Mouse (Mus musculus): ENCODE data around the gene Gm49510. TPM values are rescaled to one million over a fixed set of nuclear protein-coding genes. Genes with fewer than 3 reads are reported as not detected.
A peak's percentile ranks its signal among the peaks of the same experiment; 100 is the strongest.

Gm49510 gene
- polyA plus RNA-seq, 2 experiments = 0.03 to 0.10 TPM

GRCm38 (mm10) chr15:78913632-78914090 lies 14.2 kb downstream of the Gm49510 start, which contains the start of gene Pdxp:
Gene Pdxp, plus strand, starts transcription at chr15:78913919.
- TF ChIP-seq CTCF (IDR thresholded peaks at IDR 0.05; ENCODE audit: low read depth) = no peak
- ATAC-seq (ENCODE audit: insufficient read depth) (peak; percentile 88), DNase-seq (ENCODE audit: low read depth in 3 of 3, low spot score in 3 of 3) (peak; percentile 93 to 96 (median 95))
- Histone ChIP-seq H3K36me3 (replicated peaks; ENCODE audit: control insufficient read depth, insufficient read depth, low read depth) (peaks cover 1% of the 10 kb centered on the region), H3K4me3 (ENCODE audit: insufficient read depth in 1 of 2, low read depth in 2 of 2, low read length in 2 of 2) (peak within 1 kb of the TSS; percentile 44 to 61), H3K9ac (replicated peaks) (peak within 1 kb of the TSS; percentile 56), H3K9me3 (ENCODE audit: control insufficient read depth, low read length) (no peaks in the 10 kb centered on the region), H3K4me2 (ENCODE audit: low read depth) (peak within 1 kb of the TSS; percentile 90), H3K27me3 (ENCODE audit: control insufficient read depth, insufficient read depth, low read length) (no peaks in the 10 kb centered on the region), H3K27ac (no peak within 1 kb of the TSS; the same call in 1 of the 2 replicates), H3K4me1 (replicated peaks; ENCODE audit: control insufficient read depth in 2 of 2, insufficient read depth in 2 of 2, low read length in 1 of 2) (peaks cover 6 to 19% of the 10 kb centered on the region in 2 experiments; a peak in 3 of 4 replicates)
- under 1% methylated on average over 51 of the region's 51 CpGs for WGBS (ENCODE audit: insufficient replicate concordance)

GRCm38 (mm10) chr15:78914091-78914822 lies 14.8 kb downstream of the Gm49510 start:
- Histone ChIP-seq H3K4me3 (ENCODE audit: insufficient read depth in 1 of 2, low read depth in 2 of 2, low read length in 2 of 2) (peak overlapping the region; percentile 44 to 61), H3K9me3 (ENCODE audit: control insufficient read depth, low read length) (no peaks in the 10 kb centered on the region), H3K36me3 (replicated peaks; ENCODE audit: control insufficient read depth, insufficient read depth, low read depth) (peaks cover under 1% of the 10 kb centered on the region), H3K4me1 (replicated peaks; ENCODE audit: control insufficient read depth in 2 of 2, insufficient read depth in 2 of 2, low read length in 1 of 2) (peaks cover 6 to 19% of the 10 kb centered on the region in 2 experiments; a peak in 3 of 4 replicates), H3K27me3 (ENCODE audit: control insufficient read depth, insufficient read depth, low read length) (no peaks in the 10 kb centered on the region), H3K27ac (no peak overlapping the region; the same call in 1 of the 2 replicates), H3K4me2 (ENCODE audit: low read depth) (peak overlapping the region; percentile 90), H3K9ac (replicated peaks) (peak overlapping the region; percentile 56)
- DNase-seq (ENCODE audit: low read depth in 3 of 3, low spot score in 3 of 3) (no peak), ATAC-seq (ENCODE audit: insufficient read depth) (peak; percentile 63)
- WGBS (ENCODE audit: insufficient replicate concordance) = under 1% methylated on average over 87 of the region's 87 CpGs
- TF ChIP-seq CTCF (IDR thresholded peaks at IDR 0.05; ENCODE audit: low read depth) = 0 out of 2 replicates have a peak, but pooled peaks have one; percentile 4
- TF ChIP-seq EP300 (IDR thresholded peaks at IDR 0.05; ENCODE audit: low read depth) = no peak

DNA sequence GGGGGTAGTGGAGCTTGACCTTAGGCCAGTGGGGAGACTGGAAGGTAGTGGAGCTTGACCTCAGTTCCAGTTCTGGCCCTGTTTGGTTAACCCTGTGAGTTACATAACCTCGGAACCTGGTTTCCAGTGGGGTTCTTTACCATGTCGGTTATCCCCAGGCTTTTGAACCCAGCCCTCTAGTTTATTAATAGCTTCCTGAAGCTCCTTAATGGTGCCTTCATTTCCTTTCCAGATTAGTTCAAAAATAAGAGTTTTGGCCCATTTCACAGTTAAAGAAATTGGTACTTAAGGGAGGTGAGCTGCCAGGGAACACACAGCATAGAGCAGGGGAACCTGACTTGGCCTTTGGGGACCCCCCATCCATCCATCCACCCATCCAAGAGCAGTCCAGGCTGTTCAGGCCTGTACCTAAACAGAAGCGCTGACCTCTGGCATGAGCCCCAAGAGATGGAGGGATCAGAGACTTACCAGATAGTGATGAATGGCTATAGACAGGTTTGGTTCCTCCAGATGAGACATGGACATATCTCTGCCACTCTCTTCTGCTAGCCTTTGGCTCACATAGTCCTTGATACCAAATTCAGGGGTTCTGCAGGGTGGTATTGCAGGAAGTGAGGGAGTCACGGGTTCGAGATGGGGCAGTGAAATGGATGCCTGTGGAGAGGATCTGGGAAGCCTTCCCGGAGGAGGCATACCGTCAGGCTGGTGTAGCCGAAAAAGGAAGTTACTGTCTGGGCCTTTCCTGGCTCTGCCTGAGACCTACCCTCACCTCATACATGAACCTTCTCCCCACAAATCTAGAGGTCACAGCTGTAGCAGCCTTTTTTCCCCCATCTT lies 15.6 kb downstream of the Gm49510 start:
- H3K9me3 ChIP-seq (ENCODE audit: control insufficient read depth, low read length) = no peaks in the 10 kb centered on the region
- no peak for TF ChIP-seq CTCF (IDR thresholded peaks at IDR 0.05; ENCODE audit: low read depth)
- TF ChIP-seq EP300 (IDR thresholded peaks at IDR 0.05; ENCODE audit: low read depth) = no peak
- no peak overlapping the region for H3K27ac ChIP-seq
- H3K4me3 ChIP-seq (ENCODE audit: insufficient read depth in 1 of 2, low read depth in 2 of 2, low read length in 2 of 2) = peak overlapping the region; percentile 44 to 61
- peak overlapping the region; percentile 90 for H3K4me2 ChIP-seq (ENCODE audit: low read depth)
- DNase-seq (ENCODE audit: low read depth in 3 of 3, low spot score in 3 of 3) (no peak), ATAC-seq (ENCODE audit: insufficient read depth) (no peak)
- peaks cover 6 to 19% of the 10 kb centered on the region in 2 experiments; a peak in 3 of 4 replicates for H3K4me1 ChIP-seq (replicated peaks; ENCODE audit: control insufficient read depth in 2 of 2, insufficient read depth in 2 of 2, low read length in 1 of 2)
- H3K9ac ChIP-seq (replicated peaks) = peak overlapping the region; percentile 56; the same call in 1 of the 2 replicates
- no peaks in the 10 kb centered on the region for H3K27me3 ChIP-seq (ENCODE audit: control insufficient read depth, insufficient read depth, low read length)
- peaks cover 2% of the 10 kb centered on the region; the same call in 1 of the 2 replicates for H3K36me3 ChIP-seq (replicated peaks; ENCODE audit: control insufficient read depth, insufficient read depth, low read depth)
- WGBS (ENCODE audit: insufficient replicate concordance) = 42% methylated on average over 8 of the region's 8 CpGs

DNA sequence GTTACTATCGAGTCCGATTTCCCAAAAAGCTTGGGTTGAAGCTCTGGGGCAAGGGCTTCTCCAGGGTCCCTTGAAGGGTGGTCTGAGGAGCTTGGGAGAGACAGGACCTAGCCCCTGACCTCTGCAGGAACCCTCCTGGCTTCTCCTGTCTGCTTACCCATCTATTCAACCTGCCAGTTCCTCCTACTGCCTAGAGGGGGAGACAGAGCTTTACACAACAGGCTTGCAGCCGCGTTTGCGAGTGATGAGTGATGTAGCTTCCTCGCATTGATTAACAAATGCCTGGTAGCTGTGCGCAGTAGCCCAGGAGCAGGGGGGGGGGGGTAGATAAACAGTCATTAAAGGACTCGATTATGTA lies 16.2 kb downstream of the Gm49510 start:
- peak; percentile 16; the same call in 1 of the 2 replicates for ATAC-seq (ENCODE audit: insufficient read depth)

More for the DNA sequence above, 16.2 kb downstream of the Gm49510 start:
- no peak overlapping the region for H3K27ac ChIP-seq
- peak overlapping the region; percentile 90 for H3K4me2 ChIP-seq (ENCODE audit: low read depth)
- DNase-seq (ENCODE audit: low read depth in 3 of 3, low spot score in 3 of 3) = peak; percentile 68 to 71 (median 68)
- no peak overlapping the region for H3K9ac ChIP-seq (replicated peaks)
- peaks cover 2% of the 10 kb centered on the region; the same call in 1 of the 2 replicates for H3K36me3 ChIP-seq (replicated peaks; ENCODE audit: control insufficient read depth, insufficient read depth, low read depth)
- TF ChIP-seq EP300 (IDR thresholded peaks at IDR 0.05; ENCODE audit: low read depth) (no peak), CTCF (IDR thresholded peaks at IDR 0.05; ENCODE audit: low read depth) (peak; percentile 98)
- no peaks in the 10 kb centered on the region for H3K27me3 ChIP-seq (ENCODE audit: control insufficient read depth, insufficient read depth, low read length)
- 4% methylated on average over 8 of the region's 8 CpGs for WGBS (ENCODE audit: insufficient replicate concordance)
- no peaks in the 10 kb centered on the region for H3K9me3 ChIP-seq (ENCODE audit: control insufficient read depth, low read length)
- peak overlapping the region in 1 of 2 experiments; percentile 61; a peak in 2 of 4 replicates for H3K4me3 ChIP-seq (ENCODE audit: insufficient read depth in 1 of 2, low read depth in 2 of 2, low read length in 2 of 2)
- peaks cover 6 to 19% of the 10 kb centered on the region in 2 experiments; a peak in 3 of 4 replicates for H3K4me1 ChIP-seq (replicated peaks; ENCODE audit: control insufficient read depth in 2 of 2, insufficient read depth in 2 of 2, low read length in 1 of 2)

Measured in liver, embryonic 14.5 days (tissue).